Mouse (Mus musculus): ENCODE data around the gene Edar.

The Edar gene

GRCm38 (mm10) chr10:58601946-58602345 lies 73.5 kb downstream of the Edar start:
- DNase-seq (ENCODE audit: low read depth, low spot score) = no peak

DNA sequence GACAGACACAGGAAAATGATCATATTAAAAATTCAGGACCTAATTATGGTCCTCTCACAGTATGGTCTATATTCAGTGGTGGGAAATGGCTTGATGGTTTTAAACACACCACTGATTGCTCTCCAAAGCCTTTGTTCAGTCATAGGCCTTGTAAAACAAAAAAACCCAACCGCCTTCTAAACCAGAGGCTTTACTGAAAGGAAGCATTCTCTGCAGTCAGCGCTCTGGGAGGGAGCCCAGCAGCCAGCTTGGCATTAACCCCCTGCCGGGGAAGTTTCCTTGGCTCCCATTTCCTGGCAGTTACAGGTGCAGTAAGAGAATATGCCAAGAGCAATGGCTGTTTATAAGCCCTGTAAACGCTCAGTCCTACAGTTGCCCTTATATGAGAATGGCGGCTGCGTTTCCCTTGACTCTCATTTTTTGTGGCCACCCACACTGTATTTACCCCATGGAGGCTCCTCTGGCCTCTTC lies 74.0 kb downstream of the Edar start:
- no peak for DNase-seq (ENCODE audit: low read depth, low spot score)

DNA sequence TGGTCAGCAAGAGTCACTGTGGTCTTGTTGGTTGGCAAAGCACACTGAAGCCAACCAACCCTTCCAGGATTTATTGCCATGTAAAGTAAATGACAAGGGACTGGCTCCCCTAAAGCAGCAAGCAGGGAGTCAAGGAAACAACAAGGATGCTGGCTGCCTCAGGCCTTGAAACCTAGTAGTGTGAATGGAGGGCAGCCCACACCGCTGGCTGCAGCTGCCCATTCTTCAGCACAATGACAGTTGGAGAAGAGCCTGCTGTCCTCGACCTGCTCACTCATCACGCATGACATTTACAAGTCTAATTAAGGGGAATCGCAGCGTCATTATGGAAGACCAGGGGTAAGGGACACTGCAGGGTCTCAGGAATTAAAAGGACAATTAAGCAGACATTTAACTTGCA lies 74.5 kb downstream of the Edar start:
- no peak for DNase-seq (ENCODE audit: low read depth, low spot score)

DNA sequence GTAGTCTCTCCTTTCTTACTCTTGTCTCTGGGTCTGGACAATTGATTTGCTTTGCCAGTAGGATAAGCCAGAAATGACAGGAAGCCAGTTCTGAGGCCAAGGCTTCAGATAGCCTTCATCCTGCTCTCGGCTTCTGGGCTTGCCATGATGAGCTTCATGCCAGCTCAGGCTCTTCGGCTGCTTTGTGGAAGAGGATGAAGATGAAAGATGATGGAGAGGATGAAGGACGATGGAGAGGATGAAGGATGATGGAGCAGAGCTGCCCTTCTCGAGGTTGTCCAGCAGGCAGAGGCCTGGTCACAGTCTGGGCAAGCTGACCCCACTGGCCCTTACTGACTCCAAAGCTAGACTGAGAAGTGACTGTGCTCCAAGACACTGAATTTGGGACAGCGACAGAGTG lies 75.3 kb downstream of the Edar start:
- no peak for DNase-seq (ENCODE audit: low read depth, low spot score)

DNA sequence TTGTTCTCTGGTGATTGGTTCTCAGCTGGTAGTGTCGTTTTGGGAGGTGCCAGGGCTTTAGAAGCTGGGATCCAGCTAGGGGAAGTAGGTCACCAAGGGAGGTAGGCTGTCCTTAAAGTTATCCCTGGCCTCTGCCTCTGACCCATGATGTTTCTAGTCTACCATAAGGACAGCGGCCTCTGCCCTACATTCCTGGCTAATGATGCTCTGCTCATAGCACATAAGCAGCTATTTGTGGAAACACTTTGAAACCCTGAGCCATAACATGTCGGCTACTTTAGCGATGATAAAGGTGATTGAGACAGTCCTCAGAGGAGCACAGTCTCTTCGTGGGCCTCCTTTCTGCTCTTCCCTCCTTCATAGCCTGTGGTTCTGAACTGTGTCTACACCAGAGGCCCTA lies 79.6 kb downstream of the Edar start:
- DNase-seq (ENCODE audit: low read depth, low spot score) = no peak

DNA sequence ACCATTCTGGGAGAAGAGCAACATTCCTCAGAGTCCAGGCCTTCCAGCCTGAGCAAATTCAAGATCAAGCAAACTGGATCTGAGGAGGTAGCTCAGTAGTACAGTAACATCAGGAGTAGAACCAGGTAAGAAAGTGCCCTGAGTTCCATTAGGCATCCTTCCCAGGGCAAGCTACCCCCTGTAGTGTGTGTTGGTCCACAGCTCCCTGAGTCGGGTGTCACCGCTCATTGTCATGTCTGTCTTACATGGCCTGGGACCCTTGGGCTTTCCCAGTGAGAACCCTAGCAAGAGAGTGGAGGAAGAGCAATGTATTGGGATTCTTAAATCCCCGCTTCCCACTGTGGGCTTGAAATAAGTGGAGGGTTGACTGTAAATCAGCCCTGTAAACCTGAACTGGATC lies 80.3 kb downstream of the Edar start:
- DNase-seq (ENCODE audit: low read depth, low spot score) = no peak

GRCm38 (mm10) chr10:58594486-58594885 lies 81.0 kb downstream of the Edar start:
- DNase-seq (ENCODE audit: low read depth, low spot score) = no peak

DNA sequence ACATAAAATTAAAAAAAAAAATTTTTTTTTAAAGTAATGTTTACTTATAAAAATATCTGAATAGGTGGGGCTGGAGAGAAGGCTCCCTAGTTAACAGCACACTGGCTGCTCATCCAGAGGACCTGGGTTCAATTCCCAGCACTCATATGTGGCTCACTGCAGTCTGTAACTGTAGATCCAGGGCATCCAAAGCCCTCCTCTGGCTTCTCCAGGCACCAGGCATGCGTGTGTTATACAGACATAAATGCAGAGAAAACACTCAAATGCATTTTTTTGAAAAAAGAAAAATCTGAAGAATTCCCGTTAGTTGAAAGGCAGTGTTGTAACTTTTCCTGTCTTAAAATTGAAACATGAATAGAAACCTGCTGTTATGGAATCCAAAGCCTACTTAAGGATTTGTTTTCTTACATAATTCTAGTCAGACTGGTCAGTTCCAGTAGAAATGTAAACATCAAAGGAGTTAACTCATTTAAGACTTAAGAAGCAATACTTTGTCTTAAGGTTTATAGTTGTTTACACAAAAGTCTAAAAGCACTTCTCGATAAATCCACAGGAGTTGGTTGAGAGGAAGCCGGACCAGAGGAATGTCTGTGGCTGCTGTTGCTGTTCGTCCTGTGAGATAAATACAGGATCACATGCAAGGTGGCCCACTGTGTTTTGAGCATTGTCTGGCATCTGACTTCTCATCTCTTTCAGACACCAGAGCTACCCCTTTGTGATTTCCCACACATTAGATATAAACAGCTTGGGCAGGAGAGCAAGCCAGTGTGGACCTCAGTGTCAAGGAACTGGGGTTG lies 89.8 kb downstream of the Edar start:
- no peak for DNase-seq (ENCODE audit: low read depth, low spot score)

GRCm38 (mm10) chr10:58560521-58560920 lies 114.9 kb downstream of the Edar start:
- DNase-seq (ENCODE audit: low read depth, low spot score) = no peak

DNA sequence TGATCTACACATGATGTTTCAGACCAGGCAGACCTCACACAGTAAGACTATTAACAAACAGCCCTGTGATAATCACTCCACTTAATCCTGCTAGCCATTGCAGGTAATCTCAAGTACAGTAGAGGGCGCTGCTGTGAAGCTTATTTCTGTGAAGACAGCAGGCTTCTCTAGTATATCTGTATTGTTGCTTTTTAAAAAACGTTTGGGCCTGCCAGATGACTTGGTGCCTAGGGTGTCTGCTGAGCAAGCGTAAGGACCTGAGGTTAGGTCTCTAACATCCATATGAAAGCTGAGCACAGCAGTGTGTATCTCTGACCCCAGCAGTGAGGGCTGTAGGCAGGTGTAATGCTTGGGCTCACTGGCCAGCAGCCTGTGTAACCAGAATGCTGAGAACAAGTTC lies 115.6 kb downstream of the Edar start:
- DNase-seq (ENCODE audit: low read depth, low spot score) = peak; percentile 76

- DNase-seq (ENCODE audit: low read depth, low spot score) = peak; percentile 61
These were observed 116.4 kb downstream of the Edar start for GRCm38 (mm10) chr10:58559098-58559497.

- no peak for DNase-seq (ENCODE audit: low read depth, low spot score)
These were observed 120.6 kb downstream of the Edar start for GRCm38 (mm10) chr10:58554693-58555387.
